Mouse (Mus musculus): ENCODE results near the gene Sh3bp5.

GRCm38 (mm10) chr14:31404663-31405062, 31.2 kb downstream of the Sh3bp5 start:
- TF ChIP-seq CTCF (IDR thresholded peaks at IDR 0.05; ENCODE audit: low read depth) (no peak), EP300 (IDR thresholded peaks at IDR 0.05; ENCODE audit: low read depth) (no peak)

All from liver, postnatal 0 days (tissue).